Mouse (Mus musculus) gastrocnemius, adult 2 months (tissue): ENCODE results near the gene Wtip. TPM values are rescaled to one million over a fixed set of nuclear protein-coding genes. Genes with fewer than 3 reads are reported as not detected.
"Not testable (repeated sequence)": the region's sequence is repeated elsewhere in the genome, so short reads cannot be mapped to it uniquely, and the experiment has no call there.

ENCODE experiments used
- DNase-seq: peaks from one replicate; pipeline ENCODE4 v3.0.0; 2022
- H3K27ac ChIP-seq: fragments of 200-600 bp; 2 replicates; pipeline ENCODE4 v1.8.1; 2022; ENCODE audit warnings: mild to moderate bottlenecking
- H3K4me3 ChIP-seq: fragments of 200-600 bp; 2 replicates; pipeline ENCODE4 v1.8.1; 2022; ENCODE audit warnings: mild to moderate bottlenecking, moderate library complexity
- CTCF ChIP-seq: fragments of 200-600 bp; IDR thresholded peaks from 2 replicates; pipeline ENCODE4 v1.8.1; 2022; ENCODE audit warnings: antibody characterized with exemption, mild to moderate bottlenecking, moderate library complexity
- intact Hi-C: fragments of 180-260 bp; cut with DNase I; formaldehyde crosslinking; loops from one replicate; pipeline ENCODE4 v1.15.1; 2025
- total RNA-seq, 2 experiments: library from RNA; stranded (reverse); gene quantifications; 2 replicates each; pipeline ENCODE4 v1.2.3; 2021

Wtip gene
- total RNA-seq, 2 experiments from 2014 or later, result 3.2 to 3.9 TPM

DNA sequence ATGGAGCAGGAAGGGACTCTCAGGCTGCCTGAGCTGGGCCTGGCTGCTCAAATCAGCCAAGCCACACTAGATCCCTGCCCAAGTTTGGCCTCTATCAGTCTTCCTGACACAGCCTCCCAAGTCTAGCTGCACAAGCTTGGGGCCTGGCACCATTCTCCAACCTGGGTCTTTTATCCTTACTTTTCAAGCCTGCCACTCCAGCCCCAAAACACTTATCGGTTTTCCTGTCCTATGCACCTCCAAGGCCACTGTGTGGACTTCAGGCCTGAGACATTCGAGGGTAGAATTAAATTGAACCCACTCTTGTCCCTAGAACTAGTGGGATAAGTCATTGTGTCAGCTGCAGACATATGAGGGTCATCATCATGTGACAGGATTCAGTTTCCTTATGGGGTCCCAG lies 33.1 kb downstream of the Wtip start:
- Histone ChIP-seq H3K4me3 (no peak overlapping the region), H3K27ac (no peak overlapping the region)
- intact Hi-C loops, result no loop called here
- no peak for DNase-seq
- no peak for TF ChIP-seq CTCF

DNA sequence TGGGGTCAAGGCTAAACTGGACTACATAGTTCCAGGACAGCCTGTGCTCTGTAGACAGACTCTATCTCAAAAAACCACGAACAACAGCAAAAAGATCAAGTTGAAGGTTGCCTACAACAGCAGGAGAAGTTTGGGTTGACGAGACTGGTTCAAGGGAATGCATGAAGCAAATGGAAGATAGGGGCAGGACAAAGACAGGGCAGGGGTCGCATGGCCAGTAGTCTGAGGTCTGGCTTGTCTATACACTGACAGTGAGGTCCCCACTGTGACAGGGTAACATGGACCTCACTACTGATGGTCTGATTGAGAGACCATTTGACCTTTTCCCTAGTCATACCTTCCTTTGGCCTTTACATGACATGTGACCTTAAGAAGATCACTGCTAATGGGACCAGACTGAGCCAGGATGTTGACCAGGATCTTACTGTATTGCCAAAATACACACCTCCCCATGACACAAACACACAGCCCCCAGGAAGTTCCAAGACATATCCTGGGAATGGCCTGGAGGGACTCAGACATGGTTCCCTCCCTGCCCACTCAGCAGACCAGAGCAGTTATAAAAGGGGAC lies 38.1 kb downstream of the Wtip start, which contains the start of gene Scgb1b30:
Gene Scgb1b30, plus strand, starts transcription at position 521 of the 571 bp plus-strand sequence.
- intact Hi-C loops, result no loop called here
- no peak within 1 kb of the TSS for H3K27ac ChIP-seq

GRCm38 (mm10) chr7:34068132-34068531 lies 64.9 kb downstream of the Wtip start:
- H3K27ac ChIP-seq, DNase-seq, H3K4me3 ChIP-seq, intact Hi-C loops: not testable (repeated sequence)

More for the DNA sequence above, 38.1 kb downstream of the Wtip start, which contains the start of gene Scgb1b30:
- no peak for TF ChIP-seq CTCF
- no peak for DNase-seq
- H3K4me3 ChIP-seq, result no peak within 1 kb of the TSS

Other genes starting within 250 kb of the Wtip start
- gene Scgb2b26, start 188.2 kb downstream of the Wtip start, total RNA-seq, result not detected
- not detected for gene Scgb2b27, start 119.3 kb downstream of the Wtip start, total RNA-seq
- not detected for gene Scgb1b27, start 111.8 kb downstream of the Wtip start, total RNA-seq
- gene Scgb1b30, start 37.8 kb downstream of the Wtip start, total RNA-seq, result not detected
- gene Uba2, start 36.3 kb upstream of the Wtip start, total RNA-seq, result 10 to 100 TPM; 33.4 to 38.7 TPM
- 10 to 100 TPM; 13.8 to 19.2 TPM for gene Pdcd2l, start 63.4 kb upstream of the Wtip start, total RNA-seq
- gene Gpi1, start 97.1 kb upstream of the Wtip start, total RNA-seq, result 1,000 to 10,000 TPM in 1 of 2 experiments, 100 to 1,000 TPM in 1; 882 to 1,223 TPM
- gene Gm6096, start 117.8 kb upstream of the Wtip start, total RNA-seq, result not detected
- gene 4931406P16Rik, start 180.3 kb upstream of the Wtip start, total RNA-seq, result 10 to 100 TPM; 36.6 to 51.9 TPM